Mouse (Mus musculus) lung, adult 2 months (tissue): ENCODE data around the gene Bicc1.

Experiments used
- CTCF ChIP-seq: fragments of 200-500 bp; IDR thresholded peaks from 2 replicates; pipeline ENCODE4 v1.5.1; 2011; ENCODE audit warnings: mild to moderate bottlenecking, low read length, control low read depth; ENCODE audit not compliant: insufficient read depth
- POLR2A ChIP-seq: fragments of 200-500 bp; IDR thresholded peaks from 2 replicates; pipeline ENCODE4 v1.6.1; 2011; ENCODE audit warnings: low read depth, mild to moderate bottlenecking, control low read depth, low read length, borderline replicate concordance; ENCODE audit errors: extremely low read depth

GRCm38 (mm10) chr10:71137606-71138005, 21.9 kb downstream of the Bicc1 start:
- TF ChIP-seq POLR2A: no peak
- TF ChIP-seq CTCF: no peak
